Mouse (Mus musculus) heart, adult 2 months (tissue): Measurements from ENCODE around the gene Myl7.

ENCODE experiments used
- CTCF ChIP-seq: fragments of 200-600 bp; IDR thresholded peaks from 2 replicates; pipeline ENCODE4 v1.8.1; 2022; ENCODE audit warnings: antibody characterized with exemption, mild to moderate bottlenecking, moderate library complexity
- EP300 ChIP-seq: fragments of 200-500 bp; IDR thresholded peaks from 2 replicates; pipeline ENCODE4 v1.6.1; 2011; ENCODE audit warnings: low read depth, low read length, control low read depth; ENCODE audit not compliant: insufficient read depth

- no peak for TF ChIP-seq EP300
- no peak for TF ChIP-seq CTCF
These were observed 14.7 kb upstream of the Myl7 start for GRCm38 (mm10) chr11:5913256-5913655.
